Mouse (Mus musculus) urinary bladder, adult 2 months (tissue): ENCODE measurements around the gene Myocd. TPM values are rescaled to one million over a fixed set of nuclear protein-coding genes. Genes with fewer than 3 reads are reported as not detected.

Experiments used
- DNase-seq: peaks from one replicate; pipeline ENCODE4 v3.0.0; 2022; ENCODE audit warnings: low spot score
- polyA plus RNA-seq: library from polyadenylated mRNA; depleted of rRNA; stranded (reverse); fragments of >200 nt; gene quantifications from 2 replicates; pipeline ENCODE4 v1.2.3, GENCODE M21; 2012

The Myocd gene
- polyA plus RNA-seq, 1 experiment, result 27.6 TPM

- DNase-seq, result no peak
Observed at GRCm38 (mm10) chr11:65214954-65215629, 54.7 kb downstream of the Myocd start.

GRCm38 (mm10) chr11:65213806-65214205 is 56.0 kb downstream of the Myocd start:
- no peak for DNase-seq

GRCm38 (mm10) chr11:65211701-65212100 is 58.1 kb downstream of the Myocd start:
- no peak for DNase-seq

GRCm38 (mm10) chr11:65209441-65209840 is 60.3 kb downstream of the Myocd start:
- DNase-seq, result no peak

GRCm38 (mm10) chr11:65205306-65205705 is 64.5 kb downstream of the Myocd start:
- DNase-seq, result no peak

- no peak for DNase-seq
Observed at GRCm38 (mm10) chr11:65204651-65205050, 65.1 kb downstream of the Myocd start.

- DNase-seq, result no peak
Observed at GRCm38 (mm10) chr11:65203020-65203419, 66.8 kb downstream of the Myocd start.

GRCm38 (mm10) chr11:65202236-65202635 is 67.6 kb downstream of the Myocd start:
- DNase-seq, result no peak

- DNase-seq, result no peak
Observed at GRCm38 (mm10) chr11:65198026-65198425, 71.8 kb downstream of the Myocd start.

GRCm38 (mm10) chr11:65197280-65197679 is 72.5 kb downstream of the Myocd start:
- DNase-seq, result no peak

GRCm38 (mm10) chr11:65186974-65187373 is 82.8 kb downstream of the Myocd start:
- DNase-seq, result no peak

GRCm38 (mm10) chr11:65185114-65185513 is 84.7 kb downstream of the Myocd start:
- no peak for DNase-seq

GRCm38 (mm10) chr11:65170121-65170750 is 99.6 kb downstream of the Myocd start:
- no peak for DNase-seq

- DNase-seq, result peak; percentile 38
Observed at GRCm38 (mm10) chr11:65162767-65163120, 107.0 kb downstream of the Myocd start, which contains the start of gene Arhgap44. Arhgap44 (minus strand) TSS chr11:65162961.

- DNase-seq, result peak; percentile 31
Observed at GRCm38 (mm10) chr11:65161881-65162766, 107.7 kb downstream of the Myocd start.

GRCm38 (mm10) chr11:65160991-65161880 is 108.6 kb downstream of the Myocd start:
- no peak for DNase-seq

GRCm38 (mm10) chr11:65159791-65160190 is 110.0 kb downstream of the Myocd start, which contains the start of gene 1700086D15Rik:
1700086D15Rik (minus strand) TSS chr11:65159891.
- DNase-seq, result no peak

- no peak for DNase-seq
Observed at GRCm38 (mm10) chr11:65158658-65158990, 111.2 kb downstream of the Myocd start.

GRCm38 (mm10) chr11:65157966-65158657 is 111.7 kb downstream of the Myocd start:
- no peak for DNase-seq

GRCm38 (mm10) chr11:65153006-65153405 is 116.8 kb downstream of the Myocd start:
- DNase-seq, result no peak

- DNase-seq, result no peak
Observed at GRCm38 (mm10) chr11:65148441-65148840, 121.3 kb downstream of the Myocd start.
